Comparison of ENCODE assay signal across 24 mouse cellular contexts in genomic region chr1:125568126-125568525, GRCm38 (mm10). TPM values are rescaled to one million over a fixed set of nuclear protein-coding genes. Genes with fewer than 3 reads are reported as not detected.
DNase-seq lines count a peak whose midpoint lies in the region; TF ChIP-seq lines count a peak whose summit lies in the region.
"Had no signal": no experiment of that assay in that cellular context is flagged by ENCODE, and none has a peak within 500 bp of the region (broad histone marks: within the 10 kb centered on the region; RNA-seq: fewer than 3 reads in every experiment).

No protein-coding gene starts in this region.

- no peak for TF ChIP-seq CTCF in lung, adult 2 months (IDR thresholded peaks at IDR 0.05; ENCODE audit: insufficient read depth, low read length)
- TF ChIP-seq CTCF in small intestine, adult 2 months (IDR thresholded peaks at IDR 0.05; ENCODE audit: extremely low read depth, insufficient read length, insufficient replicate concordance, low read depth, low read length) = no peak

- 0 out of 2 replicates have a peak overlapping the region, but pooled peaks have one; percentile 11 for H3K27ac ChIP-seq in small intestine, adult 2 months (ENCODE audit: insufficient read depth, low read depth, low read length)
- H3K27ac ChIP-seq: embryonic facial prominence, embryonic 12.5 days; gastrocnemius, adult 2 months; hindbrain, embryonic 10.5 days; hindbrain, embryonic 15.5 days; kidney, embryonic 15.5 days; left cerebral cortex, adult 2 months; limb, embryonic 13.5 days; macrophage; stomach, embryonic 15.5 days had no signal

- TF ChIP-seq POLR2A in lung, adult 2 months (IDR thresholded peaks at IDR 0.05; ENCODE audit: borderline replicate concordance, extremely low read depth, low read depth, low read length) = no peak
- no peak for TF ChIP-seq POLR2A in small intestine, adult 2 months (IDR thresholded peaks at IDR 0.05; ENCODE audit: low read depth, low read length)

- DNase-seq in adrenal gland, postnatal 14 days = peak; percentile 12
- DNase-seq in adrenal gland, adult 18-20 months (ENCODE audit: low spot score in 2 of 2) = no peak
- DNase-seq in lung, postnatal 36 days = peak; percentile 66
- no peak for DNase-seq in lung, adult 2 months
- peak; percentile 79 for DNase-seq in Muller cell, postnatal 12 days (ENCODE audit: inconsistent ontology term)
- no peak for DNase-seq in layer of hippocampus, postnatal 14 days (ENCODE audit: low spot score in 2 of 2)
- DNase-seq: adrenal gland, postnatal 10 days; cerebellum, adult 11-12 months; cerebellum, adult 9-11 months; embryo, embryonic 11 days; gastrocnemius, adult 2 months; gastrocnemius, postnatal 36 days; heart, postnatal 14 days; kidney, adult 18-20 months; kidney, postnatal 25 days had no signal

- peaks cover 4% of the 10 kb centered on the region; the same call in 1 of the 2 replicates for H3K4me1 ChIP-seq in lung, adult 2 months (ENCODE audit: control insufficient read depth, insufficient read depth, low read length)
- no peaks in the 10 kb centered on the region for H3K4me1 ChIP-seq in small intestine, adult 2 months (ENCODE audit: control insufficient read depth, insufficient read depth, insufficient read length, low read length)
- H3K4me1 ChIP-seq: embryonic facial prominence, embryonic 12.5 days; hindbrain, embryonic 10.5 days; hindbrain, embryonic 15.5 days; kidney, embryonic 15.5 days; limb, embryonic 13.5 days; stomach, embryonic 15.5 days had no signal

- no peak overlapping the region for H3K4me3 ChIP-seq in lung, adult 2 months (replicated peaks; ENCODE audit: extremely low read depth, low read depth, low read length)
- no peak overlapping the region for H3K4me3 ChIP-seq in small intestine, adult 2 months (ENCODE audit: low read depth, low read length)
- H3K4me3 ChIP-seq: embryonic facial prominence, embryonic 12.5 days; gastrocnemius, adult 2 months; hindbrain, embryonic 10.5 days; hindbrain, embryonic 15.5 days; kidney, embryonic 15.5 days; left cerebral cortex, adult 2 months; limb, embryonic 13.5 days; stomach, embryonic 15.5 days had no signal

- H3K36me3 ChIP-seq in small intestine, adult 2 months (ENCODE audit: control insufficient read depth, insufficient read depth, low read length) = peaks cover 50% of the 10 kb centered on the region

- 52% methylated on average over 4 of the region's 4 CpGs for WGBS in lung, adult 2 months
- 83% methylated on average over 4 of the region's 4 CpGs for WGBS in small intestine, adult 2 months

- H3K27me3 ChIP-seq in small intestine, adult 2 months (ENCODE audit: control insufficient read depth, insufficient read depth, low read length) = no peaks in the 10 kb centered on the region
- H3K27me3 ChIP-seq: embryonic facial prominence, embryonic 12.5 days; hindbrain, embryonic 15.5 days; kidney, embryonic 15.5 days; limb, embryonic 13.5 days; stomach, embryonic 15.5 days had no signal

RNA-seq across cellular contexts. Expression of gene Slc35f5, which starts 7.7 kb away (rescaled TPM):
- total RNA-seq in adrenal gland, postnatal 14 days (2021) = 40.4 and 46.4 TPM in 2 replicates
- total RNA-seq in adrenal gland, adult 18-20 months (2021) = 10 to 100 TPM; 32.1 to 36.7 TPM
- polyA plus RNA-seq in lung, adult 2 months (2012; rRNA removed) = 18.3 and 27.3 TPM in 2 replicates
- polyA plus RNA-seq in small intestine, adult 2 months (2012; rRNA removed) = 14.4 and 29.4 TPM in 2 replicates
- 10 to 100 TPM; 33.1 to 34.1 TPM for total RNA-seq in layer of hippocampus, postnatal 14 days (2021)

Comparison
In these comparisons a context has a peak if more than half of its experiments do, and no peak if none do; other contexts are left out.
1. DNase-seq: peak in adrenal gland, postnatal 14 days (single experiment), lung, postnatal 36 days (single experiment) and Muller cell, postnatal 12 days (single experiment); none in adrenal gland, adult 18-20 months (0 of 2), lung, adult 2 months (single experiment) and layer of hippocampus, postnatal 14 days (0 of 2).